Comparison of ENCODE assay signal across 1 mouse cellular context in genomic region chr9:46256658-46257385, GRCm38 (mm10).
TF ChIP-seq lines count a peak whose summit lies in the region.

No protein-coding gene starts in this region.

TF ChIP-seq in CH12.LX, 34 proteins besides CTCF, POLR2A, EP300 and RAD21:
- TF ChIP-seq BHLHE40 (IDR thresholded peaks at IDR 0.05; ENCODE audit: low read depth, low read length) (no peak), SMC3 (IDR thresholded peaks at IDR 0.05; ENCODE audit: low read depth, low read length) (no peak), IRF4 (IDR thresholded peaks at IDR 0.05; ENCODE audit: low read depth, low read length) (no peak)
